Mouse (Mus musculus) brain, embryonic 14.5 days (tissue): ENCODE results near the gene Gm43518. TPM values are rescaled to one million over a fixed set of nuclear protein-coding genes. Genes with fewer than 3 reads are reported as not detected.

ENCODE experiments used
- DNase-seq: peaks from one replicate; pipeline ENCODE4 v3.0.0-alpha.2; 2011; ENCODE audit warnings: low read depth
- CTCF ChIP-seq: fragments of 200-500 bp; IDR thresholded peaks from 2 replicates; pipeline ENCODE4 v1.5.1; 2012; ENCODE audit warnings: inconsistent platforms, mild to moderate bottlenecking, moderate library complexity, borderline replicate concordance; ENCODE audit not compliant: insufficient read depth, insufficient read length; ENCODE audit errors: extremely low read depth
- POLR2A ChIP-seq: fragments of 200-500 bp; IDR thresholded peaks from 2 replicates; pipeline ENCODE4 v1.6.1; 2012; ENCODE audit warnings: mild to moderate bottlenecking, inconsistent platforms, borderline replicate concordance; ENCODE audit not compliant: poor library complexity, insufficient read depth, insufficient read length, severe bottlenecking; ENCODE audit errors: extremely low read depth
- polyA plus RNA-seq: library from polyadenylated mRNA; depleted of rRNA; stranded (reverse); fragments of >200 nt; gene quantifications from 2 replicates; pipeline ENCODE4 v1.2.3, GENCODE M21; 2012

The Gm43518 gene
- polyA plus RNA-seq, 1 experiment: 2.3 TPM

DNA sequence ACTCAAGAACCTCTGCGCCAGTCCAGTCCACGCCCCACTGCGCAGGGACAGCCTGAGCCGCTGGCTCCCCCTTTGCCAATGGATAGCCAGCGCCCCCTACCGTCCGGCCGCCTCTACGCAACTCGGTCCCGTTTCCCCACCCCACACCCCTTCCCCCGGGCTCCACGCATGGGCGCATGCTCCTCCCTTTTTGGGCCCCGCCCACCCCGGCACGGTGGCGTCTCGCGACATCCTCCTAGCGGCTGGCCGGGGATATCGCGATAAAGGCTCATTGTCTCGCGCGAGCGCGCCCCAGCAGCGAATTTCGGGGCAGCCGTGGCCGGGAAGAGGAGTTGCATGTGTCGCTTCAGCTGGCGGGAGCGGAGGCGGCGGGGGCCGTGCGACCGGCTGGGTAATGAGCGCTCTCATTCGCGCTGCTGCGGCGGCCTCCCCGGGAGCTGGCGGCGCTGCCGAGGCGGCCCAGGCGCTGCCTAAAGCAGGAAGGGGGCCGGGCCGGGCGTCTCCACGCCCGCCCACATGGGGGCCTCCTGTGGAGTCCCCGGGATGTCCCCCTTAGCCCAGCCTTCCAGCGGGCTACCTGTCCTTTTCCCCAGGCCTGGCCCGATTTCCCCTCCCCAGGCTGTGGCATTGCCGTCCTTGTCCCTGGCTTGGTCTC lies 20.1 kb upstream of the Gm43518 start, which contains the start of gene Denr:
Gene Denr (plus strand): TSS at position 200 of the 655 bp plus-strand sequence.
- TF ChIP-seq CTCF (peak; percentile 89), POLR2A (peak; percentile 87)
- peak; percentile 99 for DNase-seq

DNA sequence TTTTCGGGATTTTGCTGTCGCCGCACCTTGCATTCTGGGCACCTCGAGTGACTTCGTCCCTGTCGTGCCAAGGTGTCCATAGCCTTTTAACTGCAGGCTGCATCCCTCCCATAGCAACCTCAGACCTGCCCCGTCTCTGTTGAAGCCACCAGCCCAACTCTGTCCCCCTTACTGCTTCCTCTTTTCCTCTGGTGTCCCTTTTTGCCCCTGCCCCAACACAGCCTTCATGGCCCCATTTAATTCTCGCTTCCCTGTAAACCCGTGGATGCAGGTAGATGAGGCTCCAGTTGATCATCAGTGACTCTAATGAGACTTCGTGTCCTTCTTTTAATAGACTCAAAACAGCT lies 19.6 kb upstream of the Gm43518 start:
- no peak for TF ChIP-seq POLR2A
- no peak for TF ChIP-seq CTCF
- no peak for DNase-seq

DNA sequence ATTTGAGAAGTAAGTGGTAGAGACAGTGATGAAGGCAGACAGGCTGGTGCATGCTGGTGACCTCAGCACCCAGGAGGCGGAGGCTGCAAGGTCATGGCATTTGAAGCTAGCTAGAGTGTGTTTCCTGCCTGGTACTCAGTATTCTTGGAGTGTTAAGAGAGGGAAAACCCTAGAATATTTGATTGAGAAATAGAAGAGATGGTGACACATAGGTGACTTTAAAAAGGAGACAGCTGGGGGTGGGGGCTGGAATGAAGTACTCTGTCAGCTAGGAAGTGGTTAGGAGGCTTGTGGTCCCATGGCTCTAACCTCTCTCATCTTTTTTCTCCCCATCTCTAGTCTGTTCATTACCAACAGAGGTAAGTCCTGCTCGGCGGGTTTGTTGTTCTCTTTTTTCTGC lies 12.4 kb upstream of the Gm43518 start:
- no peak for DNase-seq
- TF ChIP-seq CTCF (no peak), POLR2A (no peak)

DNA sequence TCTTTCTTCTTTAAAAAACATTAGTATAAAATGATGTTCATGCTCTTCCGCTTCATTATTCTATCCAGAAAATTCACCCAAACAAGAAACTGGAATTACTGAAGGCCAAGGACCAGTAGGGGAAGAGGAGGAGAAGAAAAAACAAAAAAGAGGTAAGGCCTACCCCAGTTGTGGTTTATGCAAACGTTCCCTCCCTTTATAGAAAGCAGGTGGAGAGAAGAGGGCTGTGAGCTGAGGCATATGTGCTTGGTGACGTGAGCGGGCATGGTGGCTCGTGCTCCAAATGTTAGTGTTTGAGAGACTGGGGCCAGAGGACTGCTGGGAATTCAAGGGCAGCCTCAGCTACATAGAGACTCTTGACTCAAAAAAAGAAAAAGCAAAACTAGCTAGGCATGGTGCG lies 5.1 kb upstream of the Gm43518 start:
- DNase-seq: no peak
- TF ChIP-seq POLR2A: no peak
- TF ChIP-seq CTCF: no peak

GRCm38 (mm10) chr5:123930508-123930989 lies 3.3 kb downstream of the Gm43518 start, which contains the start of gene Ccdc62:
Ccdc62 (plus strand) TSS chr5:123930679.
- DNase-seq: peak; percentile 98
- peak; percentile 100 for TF ChIP-seq POLR2A
- no peak for TF ChIP-seq CTCF

DNA sequence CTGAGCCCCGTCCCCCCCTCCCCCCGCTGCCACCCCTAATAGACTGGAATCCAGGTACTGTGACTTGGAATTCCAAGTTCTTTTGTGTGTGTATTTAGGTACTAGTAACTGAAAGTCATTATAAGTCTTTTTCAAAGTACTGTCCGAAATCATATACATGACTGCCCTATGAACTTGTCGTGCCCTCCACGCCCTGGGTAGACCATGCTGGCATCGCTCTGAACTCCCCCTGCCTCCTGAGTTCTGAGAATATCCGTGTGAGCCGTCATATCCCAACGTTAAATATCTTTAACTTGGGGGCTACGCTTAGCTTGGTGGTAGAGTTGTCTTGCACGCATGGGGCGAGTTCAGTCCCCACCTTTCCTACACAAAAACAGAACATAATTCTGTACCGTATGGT lies 3.9 kb downstream of the Gm43518 start:
- no peak for TF ChIP-seq CTCF
- no peak for TF ChIP-seq POLR2A
- no peak for DNase-seq

DNA sequence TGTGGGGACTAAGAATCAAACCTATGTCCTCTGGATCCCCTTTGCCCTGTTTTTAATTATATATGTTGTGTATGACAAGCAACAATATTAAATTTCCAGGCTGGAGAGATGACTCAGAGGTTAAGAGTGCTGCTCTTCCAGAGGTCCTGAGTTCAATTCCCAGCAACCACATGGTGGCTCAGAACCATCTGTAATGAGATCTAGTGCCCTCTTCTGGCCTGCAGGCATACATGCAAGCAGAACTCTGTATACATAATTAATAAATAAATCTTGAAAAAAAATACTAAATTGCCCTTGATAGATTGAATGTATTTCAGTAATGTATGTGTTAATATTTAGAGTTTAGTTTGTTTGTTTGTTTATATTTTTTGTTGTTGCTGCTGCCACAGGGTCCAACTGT lies 5.7 kb downstream of the Gm43518 start:
- TF ChIP-seq CTCF (no peak), POLR2A (no peak)
- no peak for DNase-seq

DNA sequence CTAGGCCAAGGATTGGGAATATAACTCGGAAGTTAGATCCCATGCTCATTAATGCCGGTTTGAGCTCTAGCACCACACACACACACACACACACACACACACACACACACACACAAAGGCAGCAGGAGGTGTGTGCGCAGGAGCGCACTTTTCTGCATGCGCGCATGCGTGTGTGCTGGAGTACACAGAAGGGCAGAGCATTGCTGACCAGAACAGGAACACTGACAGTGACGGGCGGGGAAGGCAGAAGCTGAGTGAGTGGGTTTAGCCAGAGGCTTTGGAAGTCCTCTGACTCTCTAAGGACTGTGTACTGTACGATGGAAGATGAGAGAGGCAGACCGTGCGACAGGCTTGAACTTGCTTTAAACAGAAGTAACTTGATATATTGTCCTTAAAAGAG lies 6.3 kb downstream of the Gm43518 start:
- TF ChIP-seq CTCF: no peak
- TF ChIP-seq POLR2A: no peak
- no peak for DNase-seq

GRCm38 (mm10) chr5:123933957-123934591 lies 6.9 kb downstream of the Gm43518 start:
- peak; percentile 15 for DNase-seq
- TF ChIP-seq CTCF (peak; percentile 54; the same call in 1 of the 2 replicates), POLR2A (no peak)

DNA sequence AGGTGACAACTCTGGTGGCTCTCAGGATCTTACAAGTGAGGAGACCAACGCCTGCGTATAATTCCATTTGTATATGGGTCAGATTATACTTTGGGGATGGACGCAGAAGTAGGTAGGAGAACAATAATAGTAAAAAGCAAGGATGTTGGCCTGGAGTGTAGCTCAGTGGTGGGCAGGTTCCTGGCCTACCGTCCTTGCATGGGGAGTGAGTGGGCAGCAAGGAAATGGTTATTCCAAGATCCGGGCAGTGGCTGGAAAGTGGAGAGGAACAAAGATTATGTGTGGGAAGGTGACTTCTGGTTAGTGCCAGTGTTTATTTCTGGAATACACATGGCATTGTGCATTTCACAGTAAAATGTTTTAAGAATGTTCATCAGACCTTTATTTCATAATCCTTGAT lies 8.7 kb downstream of the Gm43518 start:
- DNase-seq: no peak
- no peak for TF ChIP-seq POLR2A
- no peak for TF ChIP-seq CTCF

DNA sequence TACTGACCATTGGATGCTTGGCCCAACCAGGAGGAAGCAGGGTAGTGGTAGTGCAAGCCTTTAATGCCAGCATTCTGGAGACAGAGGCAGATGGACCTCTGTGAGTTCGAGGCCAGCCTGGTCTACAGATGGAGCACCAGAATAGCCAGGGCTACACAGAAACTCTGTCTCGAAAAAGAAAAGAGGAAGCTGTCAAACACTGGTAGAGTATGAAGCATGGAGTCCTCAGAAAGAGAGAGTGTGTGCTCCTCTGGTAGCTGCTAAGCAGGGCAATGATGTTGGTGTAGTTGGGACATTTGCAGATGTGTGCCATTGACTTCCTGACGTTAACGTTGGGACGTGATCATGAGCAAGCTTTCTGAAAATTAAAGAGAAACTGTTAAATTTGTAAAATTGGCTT lies 11.3 kb downstream of the Gm43518 start:
- TF ChIP-seq POLR2A (no peak), CTCF (no peak)
- DNase-seq: no peak

GRCm38 (mm10) chr5:123946546-123946945 lies 19.3 kb downstream of the Gm43518 start:
- TF ChIP-seq CTCF (no peak), POLR2A (no peak)
- DNase-seq: no peak

DNA sequence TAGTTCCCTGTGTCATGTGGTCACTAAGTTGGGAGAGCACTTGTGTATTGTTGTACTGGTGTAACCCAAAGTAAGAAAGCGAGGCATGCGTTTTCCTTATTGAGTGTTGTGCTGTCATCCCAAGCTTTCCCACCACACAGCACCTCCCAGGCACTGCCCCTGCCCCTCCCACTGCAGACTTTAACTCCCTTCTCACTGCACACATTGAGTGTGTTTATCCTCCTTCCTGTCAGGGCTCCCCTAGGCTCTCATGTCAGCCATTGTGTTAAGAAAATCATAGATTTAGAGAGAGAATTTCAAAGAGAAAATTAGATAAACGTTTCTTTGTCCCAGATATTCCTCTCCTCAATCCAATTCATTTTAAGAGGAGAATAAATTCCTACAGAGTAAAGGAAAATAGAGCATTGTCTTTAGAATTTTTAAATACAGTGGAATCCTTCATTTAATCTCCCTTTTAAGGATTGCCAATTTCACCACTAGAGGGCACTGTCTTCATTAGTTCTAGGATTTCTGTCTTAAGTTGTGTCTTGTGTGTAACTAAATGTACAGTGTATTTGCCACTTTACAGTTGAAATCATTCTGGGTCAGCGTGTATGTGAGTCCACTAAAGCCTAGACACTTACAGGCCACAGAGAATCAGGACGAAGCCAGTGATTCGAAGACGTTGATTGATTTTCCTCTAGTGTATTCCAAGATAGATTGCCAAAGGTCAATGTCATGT lies 20.0 kb downstream of the Gm43518 start:
- peak; percentile 87 for DNase-seq
- no peak for TF ChIP-seq POLR2A
- TF ChIP-seq CTCF: 0 out of 2 replicates have a peak, but pooled peaks have one; percentile 25
